Comparison of ENCODE assay signal across 8 mouse cellular contexts in the genomic region with DNA sequence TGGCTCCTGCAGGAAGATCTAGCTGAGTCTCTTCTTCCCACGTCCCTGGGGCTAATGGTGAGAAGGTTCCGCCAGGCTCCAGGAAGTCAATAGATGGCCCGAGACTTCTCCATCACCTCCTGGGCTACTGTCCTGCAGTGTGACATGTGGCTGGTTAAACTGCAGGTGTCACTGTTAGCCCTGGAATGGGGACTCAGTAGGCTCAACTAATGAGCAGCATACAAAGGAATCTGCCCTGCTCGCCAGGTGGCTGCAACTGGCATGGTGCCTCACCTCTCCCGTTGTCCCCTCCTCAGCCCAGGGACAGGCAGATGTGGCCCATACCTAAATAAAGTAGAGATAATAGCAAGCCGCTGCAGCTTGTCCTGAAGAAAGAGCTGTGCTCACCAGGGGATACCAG.
A peak's percentile ranks its signal among the peaks of the same experiment; 100 is the strongest.
DNase-seq lines count a peak whose midpoint lies in the region; ATAC-seq and TF ChIP-seq lines count a peak whose summit lies in the region.

No protein-coding gene starts in this region.

- ATAC-seq in kidney, embryonic 16.5 days (ENCODE audit: low FRiP score, low TSS enrichment), result peak; percentile 40; the same call in 1 of the 2 replicates
- ATAC-seq in erythroblast, adult 5-6 weeks (replicated peaks; ENCODE audit: low FRiP score, poor library complexity, severe bottlenecking), result no peak
- ATAC-seq in activated CD4-positive, CD25-positive, alpha-beta regulatory T cell, adult 4 months, result no peak

- H3K27ac ChIP-seq in layer of hippocampus, adult 2 months, result 0 out of 2 replicates have a peak overlapping the region, but pooled peaks have one; percentile 14
- H3K27ac ChIP-seq in bone marrow, adult 2 months (ENCODE audit: control insufficient read depth, insufficient read depth, low read depth, low read length, poor library complexity), result no peak overlapping the region
- H3K27ac ChIP-seq in embryonic fibroblast, embryonic 13.5 days (ENCODE audit: insufficient read depth, low read length), result no peak overlapping the region
- no peak overlapping the region for H3K27ac ChIP-seq in kidney, embryonic 16.5 days (ENCODE audit: low read length)

- H3K9me3 ChIP-seq in kidney, embryonic 16.5 days (ENCODE audit: low read length), result no peaks in the 10 kb centered on the region

- no peaks in the 10 kb centered on the region for H3K27me3 ChIP-seq in kidney, embryonic 16.5 days (ENCODE audit: insufficient read depth, low read length)

- DNase-seq in layer of hippocampus, adult 2 months (ENCODE audit: low spot score in 2 of 2), result peak in 1 of 2 experiments; percentile 49
- DNase-seq in layer of hippocampus, adult 8-10 months (ENCODE audit: low spot score in 2 of 2), result no peak
- peak; percentile 63 to 64 for DNase-seq in right cerebral cortex, postnatal 10 days (ENCODE audit: low spot score in 2 of 2)

- H3K4me1 ChIP-seq in bone marrow, adult 2 months (ENCODE audit: control insufficient read depth, insufficient read depth, low read length), result no peaks in the 10 kb centered on the region
- H3K4me1 ChIP-seq in embryonic fibroblast, embryonic 13.5 days (ENCODE audit: control insufficient read depth, insufficient read depth, low read length), result no peaks in the 10 kb centered on the region
- H3K4me1 ChIP-seq in kidney, embryonic 16.5 days (ENCODE audit: insufficient read depth, low read length), result no peaks in the 10 kb centered on the region

- no peaks in the 10 kb centered on the region for H3K36me3 ChIP-seq in kidney, embryonic 16.5 days (ENCODE audit: insufficient read depth, low read length)

- no peak overlapping the region for H3K4me3 ChIP-seq in layer of hippocampus, adult 2 months
- H3K4me3 ChIP-seq in bone marrow, adult 2 months (replicated peaks; ENCODE audit: control insufficient read depth, low read depth, low read length), result no peak overlapping the region
- H3K4me3 ChIP-seq in embryonic fibroblast, embryonic 13.5 days (ENCODE audit: insufficient read depth, low read length), result no peak overlapping the region
- no peak overlapping the region for H3K4me3 ChIP-seq in kidney, embryonic 16.5 days (ENCODE audit: low read length)

- H3K4me2 ChIP-seq in kidney, embryonic 16.5 days (replicated peaks; ENCODE audit: low read depth, low read length), result no peak overlapping the region

- peak; percentile 79 for TF ChIP-seq CTCF in layer of hippocampus, adult 2 months (conservative IDR thresholded peaks at IDR 0.05)
- TF ChIP-seq CTCF in bone marrow, adult 2 months (IDR thresholded peaks at IDR 0.05; ENCODE audit: control insufficient read depth, insufficient read depth, low read length), result 0 out of 2 replicates have a peak, but pooled peaks have one; percentile 18
- TF ChIP-seq CTCF in embryonic fibroblast, embryonic 13.5 days (IDR thresholded peaks at IDR 0.05; ENCODE audit: borderline replicate concordance, insufficient read depth, low read length), result peak; percentile 14; the same call in 1 of the 2 replicates

- no peak for TF ChIP-seq POLR2A in bone marrow, adult 2 months (IDR thresholded peaks at IDR 0.05; ENCODE audit: borderline replicate concordance, control insufficient read depth, low read depth, low read length)
- TF ChIP-seq POLR2A in embryonic fibroblast, embryonic 13.5 days (IDR thresholded peaks at IDR 0.05; ENCODE audit: low read depth, low read length), result no peak

- 19% methylated on average over 6 of the region's 6 CpGs for WGBS in bone marrow, adult 2 months
- 37% methylated on average over 6 of the region's 6 CpGs for WGBS in kidney, embryonic 16.5 days

- no peak overlapping the region for H3K9ac ChIP-seq in kidney, embryonic 16.5 days (replicated peaks; ENCODE audit: low read length)

Comparison
In these comparisons a context has a peak if more than half of its experiments do, and no peak if none do; other contexts are left out.
1. DNase-seq: peak in right cerebral cortex, postnatal 10 days (2 of 2); none in layer of hippocampus, adult 8-10 months (0 of 2).
2. CTCF ChIP-seq: peak in every context shown above with its lines; median percentile 79 in layer of hippocampus, adult 2 months; 18 in bone marrow, adult 2 months; 14 in embryonic fibroblast, embryonic 13.5 days.